Mouse (Mus musculus) cerebellum, adult 9-10 months (tissue): Measurements from ENCODE around the gene Usp47.
"Not testable (repeated sequence)": the region's sequence is repeated elsewhere in the genome, so short reads cannot be mapped to it uniquely, and the experiment has no call there.

Source experiments
- DNase-seq: peaks from one replicate; pipeline ENCODE4 v3.0.0; 2022

Gene Usp47

DNA sequence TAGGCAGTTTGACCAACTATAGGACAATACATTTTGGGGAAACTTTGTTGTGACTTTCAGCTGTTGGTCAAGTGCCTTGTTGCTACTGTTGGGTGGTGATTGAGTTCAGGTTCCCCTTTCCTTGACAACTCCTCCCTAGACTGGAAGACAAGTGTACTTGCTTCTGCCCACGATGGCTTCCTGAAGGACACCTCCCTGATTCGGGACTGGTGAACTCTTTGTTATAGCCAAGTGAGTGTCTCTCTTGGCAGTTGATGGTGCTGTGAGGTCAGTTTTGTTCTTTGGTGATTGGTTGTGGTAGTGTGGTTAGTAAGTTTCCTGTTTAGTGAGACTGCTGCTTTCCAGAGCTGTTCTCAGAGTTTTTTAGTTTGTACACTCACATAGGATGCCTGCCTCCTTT is 19.5 kb downstream of the Usp47 start:
- no peak for DNase-seq

DNA sequence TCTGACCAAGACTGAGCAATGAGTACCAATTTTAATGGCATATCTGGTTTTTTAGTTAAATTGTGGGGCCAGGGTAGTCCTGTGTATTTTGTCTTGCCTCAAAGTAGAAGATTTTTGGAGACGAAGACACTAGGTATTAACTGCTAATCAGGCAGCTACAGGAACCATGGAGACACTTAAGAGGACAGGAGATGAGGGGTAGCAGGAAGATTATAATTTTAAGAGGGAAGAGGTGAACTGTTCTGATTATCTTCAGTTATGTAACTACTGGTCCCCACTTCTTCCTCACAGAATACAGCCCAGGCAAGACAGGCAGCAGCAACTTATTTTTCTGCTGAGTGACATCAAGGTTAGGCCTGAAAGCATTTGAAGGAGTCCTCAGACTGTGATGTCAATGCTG is 21.9 kb downstream of the Usp47 start:
- DNase-seq, result no peak

- DNase-seq, result no peak
Observed at GRCm38 (mm10) chr7:112045794-112046388, 22.6 kb downstream of the Usp47 start.

DNA sequence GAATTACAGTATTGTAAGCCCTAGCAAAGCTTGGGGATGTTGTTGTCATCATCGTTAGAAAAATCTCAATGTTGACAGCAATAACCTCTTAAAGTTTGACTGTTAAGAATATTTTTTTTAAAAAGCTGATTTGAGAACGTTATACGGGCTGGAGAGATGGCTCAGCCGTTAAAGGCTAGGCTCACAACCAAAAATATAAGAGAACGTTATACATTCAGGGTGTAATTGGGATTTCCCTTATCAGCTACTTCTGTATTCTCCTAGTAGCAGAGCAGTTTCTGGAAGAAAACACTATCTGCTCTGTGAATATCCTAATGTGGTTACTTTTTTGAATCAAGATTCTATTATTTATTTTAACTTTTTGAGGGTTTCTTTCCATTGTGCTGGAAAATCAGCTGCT is 25.3 kb downstream of the Usp47 start:
- DNase-seq, result no peak

DNA sequence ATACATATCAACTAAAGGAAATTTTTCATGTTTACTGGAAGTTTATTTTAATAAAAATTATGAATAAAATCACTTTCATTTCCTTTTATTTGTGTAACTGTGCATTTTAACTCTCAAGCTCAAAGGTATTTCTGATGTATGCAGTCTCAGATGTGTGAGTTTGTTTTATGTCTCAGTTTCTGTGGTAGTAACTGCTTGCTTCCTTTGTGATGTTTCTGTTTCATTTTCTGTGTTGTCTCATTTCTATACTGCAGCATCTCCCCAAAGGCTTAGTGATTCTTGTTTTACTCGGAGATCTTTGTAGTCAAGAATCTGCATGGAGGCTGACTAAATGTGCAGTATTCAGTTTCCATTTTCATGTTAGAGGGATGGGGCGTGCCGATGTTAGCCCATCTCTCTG is 30.4 kb downstream of the Usp47 start:
- no peak for DNase-seq

- DNase-seq, result no peak
Observed at GRCm38 (mm10) chr7:112055901-112056625, 32.8 kb downstream of the Usp47 start.

DNA sequence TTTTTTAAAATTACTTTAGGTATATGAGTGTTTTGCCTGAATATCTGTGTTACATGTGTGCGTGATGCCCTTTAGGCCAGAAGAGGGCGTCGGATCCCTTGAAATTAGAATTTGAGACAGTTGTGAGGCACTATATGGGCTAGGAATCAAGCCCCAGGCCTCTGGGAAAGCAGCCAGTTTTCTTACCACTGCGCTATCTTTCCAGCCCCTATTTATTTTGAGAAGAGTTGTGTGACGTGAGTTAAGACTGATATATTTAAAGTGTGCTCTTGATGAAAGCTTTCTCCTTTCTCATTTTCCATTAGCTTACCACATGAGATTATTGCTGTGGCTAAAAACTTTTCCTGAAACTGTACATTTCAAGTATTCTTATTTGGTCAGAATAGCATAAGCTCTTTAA is 51.6 kb downstream of the Usp47 start:
- no peak for DNase-seq

GRCm38 (mm10) chr7:112082636-112083035 is 59.3 kb downstream of the Usp47 start:
- DNase-seq, result no peak

DNA sequence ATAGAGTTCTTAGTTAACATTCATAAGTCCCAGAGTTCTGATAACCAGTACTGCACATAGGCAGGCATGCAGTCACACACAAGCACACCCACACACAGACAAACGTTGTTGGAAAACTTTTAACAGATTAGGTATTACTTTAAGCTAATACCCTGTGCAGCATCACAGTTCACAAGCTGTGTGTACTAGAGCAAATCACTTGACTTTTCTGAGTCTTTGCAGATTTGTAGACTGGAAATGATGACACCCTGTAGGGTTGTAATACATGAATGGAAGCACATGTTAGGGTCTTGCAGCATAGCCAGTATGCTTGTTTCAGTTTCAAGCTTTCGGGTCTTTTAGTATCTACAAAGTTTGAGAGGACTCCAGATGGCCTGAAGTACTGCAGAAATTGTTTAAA is 60.9 kb downstream of the Usp47 start:
- DNase-seq, result no peak

DNA sequence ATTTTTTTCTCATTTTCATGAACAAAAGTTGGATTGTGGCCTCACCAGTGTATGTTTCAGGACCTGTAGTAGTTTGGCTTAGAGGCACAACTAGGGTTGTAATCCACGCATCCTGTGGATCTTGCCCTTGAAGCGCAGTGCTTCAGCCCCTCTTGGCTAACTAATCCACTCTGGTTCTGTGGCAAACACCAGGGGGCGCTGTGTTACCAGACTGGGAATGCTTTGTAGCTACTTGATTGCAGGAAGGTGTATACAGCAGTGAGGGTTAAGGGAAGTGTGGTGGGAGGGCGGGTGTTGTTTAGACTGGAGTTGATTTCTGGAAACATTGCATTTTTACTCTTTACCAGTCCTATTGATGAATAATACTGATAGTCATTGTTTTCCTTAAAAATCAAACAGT is 61.8 kb downstream of the Usp47 start:
- peak; percentile 89 for DNase-seq

GRCm38 (mm10) chr7:112086186-112086585 is 62.9 kb downstream of the Usp47 start:
- no peak for DNase-seq

- DNase-seq, result not testable (repeated sequence)
Observed at GRCm38 (mm10) chr7:112094923-112095322, 71.6 kb downstream of the Usp47 start.

DNA sequence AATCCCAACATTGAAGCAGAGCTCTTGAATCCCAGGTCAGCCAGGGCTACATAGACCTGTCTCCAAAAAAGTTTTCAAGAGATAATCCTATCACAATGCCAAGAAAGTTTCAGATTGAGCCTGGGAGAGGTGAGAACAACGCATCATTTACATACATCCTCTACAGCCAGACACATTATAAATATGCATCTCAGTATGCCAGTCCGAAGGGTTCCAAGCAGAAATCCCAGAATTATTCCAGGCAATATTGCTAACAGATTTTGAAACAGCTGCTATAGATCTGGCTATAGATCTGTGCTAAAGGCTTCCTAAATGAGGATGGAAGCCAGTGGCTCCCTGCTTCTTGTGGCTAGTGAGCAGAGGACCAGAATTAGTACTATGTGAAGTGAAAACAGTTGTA is 77.6 kb downstream of the Usp47 start:
- no peak for DNase-seq

- DNase-seq, result no peak
Observed at GRCm38 (mm10) chr7:112102933-112103332, 79.6 kb downstream of the Usp47 start.

GRCm38 (mm10) chr7:112103816-112104215 is 80.5 kb downstream of the Usp47 start:
- DNase-seq, result no peak

- no peak for DNase-seq
Observed at GRCm38 (mm10) chr7:112108757-112109156, 85.5 kb downstream of the Usp47 start.

GRCm38 (mm10) chr7:112110638-112111372 is 87.5 kb downstream of the Usp47 start:
- DNase-seq, result no peak

DNA sequence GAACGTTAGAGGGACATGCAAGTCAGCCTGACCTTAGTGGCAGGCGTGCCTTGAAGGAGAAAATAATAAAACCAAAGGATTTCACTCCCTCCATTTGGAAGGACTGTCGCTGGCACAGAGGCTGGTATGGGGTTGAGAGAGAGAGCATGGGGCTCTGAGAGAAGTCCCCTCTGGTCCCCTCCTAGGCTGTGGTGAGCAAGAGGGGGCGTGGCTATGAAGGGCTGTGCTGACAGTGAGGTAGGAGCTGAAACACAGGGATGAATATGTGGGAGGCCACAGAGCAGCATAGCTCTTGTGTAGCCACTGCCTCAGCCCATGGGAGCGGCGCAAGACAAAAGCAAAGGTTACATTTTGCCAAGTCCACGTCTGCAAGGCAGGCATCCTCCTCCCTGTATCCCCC is 94.2 kb downstream of the Usp47 start:
- no peak for DNase-seq

GRCm38 (mm10) chr7:112118086-112118485 is 94.8 kb downstream of the Usp47 start:
- DNase-seq, result no peak

GRCm38 (mm10) chr7:112119248-112119647 is 95.9 kb downstream of the Usp47 start:
- peak; percentile 34 for DNase-seq

DNA sequence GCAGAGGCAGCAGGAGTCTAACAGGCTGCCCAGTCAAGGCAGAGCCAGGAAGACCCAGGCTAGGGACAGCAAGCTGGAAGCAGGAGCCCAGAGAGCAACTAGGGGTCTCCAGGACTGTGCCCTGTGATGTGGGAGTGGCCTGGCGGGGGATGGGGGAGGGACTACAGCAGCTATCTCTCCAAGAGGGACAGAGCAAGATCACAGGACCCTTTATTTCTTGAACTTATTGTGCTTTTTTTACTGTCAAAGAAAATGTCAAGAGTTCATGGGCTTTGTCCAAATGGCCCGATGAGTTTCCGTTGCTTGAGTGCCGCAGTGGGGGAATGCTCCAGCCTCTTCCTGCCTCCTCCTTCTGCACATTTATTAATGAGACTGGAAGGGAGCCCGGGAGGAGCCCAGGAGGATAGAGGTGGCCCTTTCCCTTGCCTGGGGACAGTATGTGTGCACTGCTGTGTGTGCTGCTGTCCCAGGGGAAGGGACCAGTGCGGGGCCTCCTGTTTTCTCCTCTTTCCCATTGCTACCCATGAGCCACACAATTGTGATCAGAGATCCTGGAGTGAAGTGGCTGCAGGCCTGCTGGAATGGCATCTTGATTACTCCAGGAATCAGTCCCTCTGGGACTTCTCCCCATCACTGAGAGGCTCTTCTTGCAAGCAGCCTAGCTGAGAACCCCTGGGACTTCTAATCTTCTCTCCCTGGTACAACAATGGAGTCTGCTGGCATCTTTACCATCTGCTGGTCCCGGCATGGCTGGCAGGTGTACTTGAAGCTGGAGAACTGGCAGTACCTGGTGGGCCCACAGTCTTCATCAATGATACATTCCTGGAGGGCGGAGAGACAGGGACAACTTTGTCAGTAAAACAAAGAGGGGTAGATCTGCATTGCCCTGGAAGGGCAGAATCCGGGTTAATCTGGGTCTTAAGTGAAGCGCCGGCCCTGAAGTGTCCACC is 97.8 kb downstream of the Usp47 start:
- DNase-seq, result peak; percentile 83

GRCm38 (mm10) chr7:112121866-112122500 is 98.7 kb downstream of the Usp47 start:
- DNase-seq, result peak; percentile 94
